Mouse (Mus musculus) gastrocnemius, adult 8-10 months (tissue): ENCODE measurements around the gene Dcaf6. TPM values are rescaled to one million over a fixed set of nuclear protein-coding genes. Genes with fewer than 3 reads are reported as not detected.
"Not testable (repeated sequence)": the region's sequence is repeated elsewhere in the genome, so short reads cannot be mapped to it uniquely, and the experiment has no call there.

ENCODE experiments used
- DNase-seq, 2 experiments: peaks; one replicate each; pipeline ENCODE4 v3.0.0; 2022; ENCODE audit warnings: low spot score in 2 of 2
- total RNA-seq, 4 experiments: library from RNA; stranded (reverse); gene quantifications; 2 replicates each; pipeline ENCODE4 v1.2.4; 2022

The Dcaf6 gene
- total RNA-seq, 4 experiments from 2014 or later = 285 to 320 (median 302) TPM

GRCm38 (mm10) chr1:165421357-165421915 is 38.8 kb downstream of the Dcaf6 start:
- DNase-seq = no peak

GRCm38 (mm10) chr1:165396401-165396805 is 63.9 kb downstream of the Dcaf6 start:
- no peak for DNase-seq

GRCm38 (mm10) chr1:165395940-165396339 is 64.3 kb downstream of the Dcaf6 start:
- DNase-seq = no peak

- DNase-seq = no peak
Measured at GRCm38 (mm10) chr1:165394836-165395235, 65.4 kb downstream of the Dcaf6 start.

GRCm38 (mm10) chr1:165393033-165393432 is 67.2 kb downstream of the Dcaf6 start:
- DNase-seq = no peak

GRCm38 (mm10) chr1:165388716-165389115 is 71.6 kb downstream of the Dcaf6 start:
- no peak for DNase-seq

- DNase-seq = no peak
Measured at GRCm38 (mm10) chr1:165386525-165386923, 73.8 kb downstream of the Dcaf6 start.

GRCm38 (mm10) chr1:165385810-165386524 is 74.3 kb downstream of the Dcaf6 start:
- no peak for DNase-seq

GRCm38 (mm10) chr1:165373839-165374238 is 86.4 kb downstream of the Dcaf6 start:
- DNase-seq = no peak

GRCm38 (mm10) chr1:165370990-165371389 is 89.3 kb downstream of the Dcaf6 start:
- DNase-seq = no peak

- no peak for DNase-seq
Measured at GRCm38 (mm10) chr1:165365057-165365456, 95.2 kb downstream of the Dcaf6 start.

- DNase-seq = no peak
Measured at GRCm38 (mm10) chr1:165363271-165363670, 97.0 kb downstream of the Dcaf6 start.

GRCm38 (mm10) chr1:165356347-165356746 is 103.9 kb downstream of the Dcaf6 start:
- no peak for DNase-seq

- no peak for DNase-seq
Measured at GRCm38 (mm10) chr1:165348627-165349026, 111.6 kb downstream of the Dcaf6 start.

- no peak for DNase-seq
Measured at GRCm38 (mm10) chr1:165344453-165344852, 115.8 kb downstream of the Dcaf6 start.

- DNase-seq = no peak
Measured at GRCm38 (mm10) chr1:165342126-165342525, 118.1 kb downstream of the Dcaf6 start.

GRCm38 (mm10) chr1:165332797-165333196 is 127.5 kb downstream of the Dcaf6 start:
- no peak for DNase-seq

- no peak for DNase-seq
Measured at GRCm38 (mm10) chr1:165330859-165331258, 129.4 kb downstream of the Dcaf6 start.

GRCm38 (mm10) chr1:165328384-165329289 is 131.6 kb downstream of the Dcaf6 start:
- DNase-seq = not testable (repeated sequence)

- DNase-seq = no peak
Measured at GRCm38 (mm10) chr1:165327831-165328230, 132.4 kb downstream of the Dcaf6 start.

GRCm38 (mm10) chr1:165327370-165327769 is 132.9 kb downstream of the Dcaf6 start:
- DNase-seq = no peak

GRCm38 (mm10) chr1:165322934-165323333 is 137.3 kb downstream of the Dcaf6 start:
- DNase-seq = no peak
